Mouse (Mus musculus) limb, embryonic 13.5 days (tissue): ENCODE results near the gene Rsrp1. TPM values are rescaled to one million over a fixed set of nuclear protein-coding genes. Genes with fewer than 3 reads are reported as not detected.

ENCODE experiments used
- ATAC-seq: fragments of 200-750 bp; cut with Nextera tagmentation; 2 replicates; pipeline ENCODE4 v1.8.0; 2017; ENCODE audit warnings: low read depth, moderate number of reproducible peaks, moderate TSS enrichment; ENCODE audit not compliant: low FRiP score
- H3K27ac ChIP-seq: fragments of 300-500 bp; sonication (generic); 2 replicates; pipeline ENCODE4 v1.5.1; 2015; ENCODE audit warnings: inconsistent platforms, mild to moderate bottlenecking, moderate library complexity
- H3K27me3 ChIP-seq: fragments of 300-500 bp; sonication (generic); 2 replicates; pipeline ENCODE4 v1.6.1; 2015; ENCODE audit warnings: mild to moderate bottlenecking, inconsistent platforms
- H3K36me3 ChIP-seq: fragments of 300-500 bp; sonication (generic); 2 replicates; pipeline ENCODE4 v1.6.1; 2015; ENCODE audit warnings: inconsistent platforms, mild to moderate bottlenecking, moderate library complexity
- H3K4me1 ChIP-seq: fragments of 300-500 bp; sonication (generic); 2 replicates; pipeline ENCODE4 v1.6.1; 2015; ENCODE audit warnings: inconsistent platforms
- H3K4me2 ChIP-seq: fragments of 300-500 bp; sonication (generic); replicated peaks from 2 replicates; pipeline ENCODE4 v1.6.1; 2015; ENCODE audit warnings: inconsistent platforms, mild to moderate bottlenecking, moderate library complexity
- H3K4me3 ChIP-seq: fragments of 300-500 bp; sonication (generic); 2 replicates; pipeline ENCODE4 v1.5.1; 2015; ENCODE audit warnings: moderate library complexity, mild to moderate bottlenecking, inconsistent platforms
- H3K9ac ChIP-seq: fragments of 300-500 bp; sonication (generic); 2 replicates; pipeline ENCODE4 v1.6.1; 2015; ENCODE audit warnings: mild to moderate bottlenecking, inconsistent platforms
- H3K9me3 ChIP-seq: fragments of 300-500 bp; sonication (generic); 2 replicates; pipeline ENCODE4 v1.6.1; 2016; ENCODE audit warnings: inconsistent platforms
- WGBS: fragments of 180-500 bp; shearing (Covaris S2); methylation state at CpG from one replicate; pipeline ENCODE4 v1.1.7; 2015; 5-methylcytosine and 5-hydroxymethylcytosine counted together
- polyA plus RNA-seq: library from polyadenylated mRNA; unstranded; fragments of >200 nt; fragmentation: Nextera tagmentation; extraction: Ambion mirVana; gene quantifications from 2 replicates; pipeline ENCODE4 v1.2.1, GENCODE M21; 2015

Rsrp1 gene
- polyA plus RNA-seq, 1 experiment from 2014 or later = 523 TPM

GRCm38 (mm10) chr4:134924019-134924741 lies 788 bp downstream of the Rsrp1 start:
- under 1% methylated on average over 75 of the region's 75 CpGs for WGBS
- peak overlapping the region; percentile 81 for H3K4me3 ChIP-seq
- ATAC-seq = peak; percentile 26

GRCm38 (mm10) chr4:134925206-134925605 lies 1.8 kb downstream of the Rsrp1 start:
- no peaks in the 10 kb centered on the region for H3K9me3 ChIP-seq
- no peak overlapping the region for H3K27ac ChIP-seq
- H3K9ac ChIP-seq = peak overlapping the region; percentile 62
- H3K36me3 ChIP-seq = peaks cover 35% of the 10 kb centered on the region
- peak overlapping the region; percentile 74 for H3K4me2 ChIP-seq
- no peaks in the 10 kb centered on the region for H3K27me3 ChIP-seq
- no peak for ATAC-seq
- H3K4me1 ChIP-seq = peaks cover 16% of the 10 kb centered on the region
- peak overlapping the region; percentile 81 for H3K4me3 ChIP-seq
- WGBS = 73% methylated on average over 8 of the region's 8 CpGs

More at GRCm38 (mm10) chr4:134924019-134924741, 788 bp downstream of the Rsrp1 start:
- peak overlapping the region; percentile 74 for H3K4me2 ChIP-seq
- H3K9ac ChIP-seq = peak overlapping the region; percentile 98
- H3K27me3 ChIP-seq = no peaks in the 10 kb centered on the region
- H3K4me1 ChIP-seq = peaks cover 14% of the 10 kb centered on the region
- H3K27ac ChIP-seq = peak overlapping the region; percentile 94
- H3K9me3 ChIP-seq = no peaks in the 10 kb centered on the region
- peaks cover 35% of the 10 kb centered on the region for H3K36me3 ChIP-seq

- Histone ChIP-seq H3K27me3 (no peaks in the 10 kb centered on the region), H3K27ac (no peak overlapping the region), H3K4me2 (no peak overlapping the region), H3K9me3 (no peaks in the 10 kb centered on the region), H3K36me3 (peaks cover 43% of the 10 kb centered on the region), H3K4me3 (no peak overlapping the region), H3K4me1 (peaks cover 28% of the 10 kb centered on the region), H3K9ac (no peak overlapping the region)
- 71% methylated on average over 5 of the region's 5 CpGs for WGBS
- ATAC-seq = no peak
These were observed 4.5 kb downstream of the Rsrp1 start for GRCm38 (mm10) chr4:134927815-134928463.

- Histone ChIP-seq H3K27ac (no peak overlapping the region), H3K4me3 (no peak overlapping the region), H3K4me2 (no peak overlapping the region), H3K4me1 (peaks cover 28% of the 10 kb centered on the region), H3K9me3 (no peaks in the 10 kb centered on the region), H3K9ac (no peak overlapping the region), H3K36me3 (peaks cover 48% of the 10 kb centered on the region), H3K27me3 (no peaks in the 10 kb centered on the region)
- 93% methylated on average over 1 of the region's 1 CpGs for WGBS
- no peak for ATAC-seq
These were observed 5.1 kb downstream of the Rsrp1 start for GRCm38 (mm10) chr4:134928464-134928836.

DNA sequence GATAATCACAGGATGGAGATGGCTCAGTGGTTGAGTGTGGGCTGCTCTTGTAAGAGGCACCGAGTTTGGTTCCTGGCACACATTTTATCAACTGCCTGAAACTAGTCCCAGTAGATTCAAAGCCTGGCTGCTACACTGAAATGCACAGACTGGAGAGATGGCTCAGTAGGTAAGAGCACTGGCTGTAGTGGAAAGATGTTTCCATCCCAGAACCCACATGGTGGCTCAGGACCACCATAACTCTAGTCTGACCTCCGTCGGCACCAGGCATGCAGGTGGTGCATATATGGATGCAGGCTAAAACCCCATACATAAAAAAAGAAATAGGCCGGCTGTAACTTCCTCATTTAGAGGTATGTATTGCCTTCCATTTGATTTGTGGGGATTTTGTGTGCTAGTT lies 6.1 kb downstream of the Rsrp1 start:
- peaks cover 28% of the 10 kb centered on the region for H3K4me1 ChIP-seq
- no peaks in the 10 kb centered on the region for H3K9me3 ChIP-seq
- H3K9ac ChIP-seq = no peak overlapping the region
- no peak overlapping the region for H3K27ac ChIP-seq
- 83% methylated on average over 4 of the region's 4 CpGs for WGBS
- no peaks in the 10 kb centered on the region for H3K27me3 ChIP-seq
- H3K4me2 ChIP-seq = no peak overlapping the region
- H3K4me3 ChIP-seq = no peak overlapping the region
- peaks cover 59% of the 10 kb centered on the region for H3K36me3 ChIP-seq
- no peak for ATAC-seq

GRCm38 (mm10) chr4:134930190-134930589 lies 6.8 kb downstream of the Rsrp1 start:
- no peaks in the 10 kb centered on the region for H3K27me3 ChIP-seq
- peaks cover 65% of the 10 kb centered on the region for H3K36me3 ChIP-seq
- WGBS = 30% methylated on average over 9 of the region's 9 CpGs
- H3K4me1 ChIP-seq = peaks cover 26% of the 10 kb centered on the region
- peak overlapping the region; percentile 98 for H3K4me3 ChIP-seq
- peak overlapping the region; percentile 91 for H3K4me2 ChIP-seq
- no peak overlapping the region for H3K9ac ChIP-seq
- 0 out of 2 replicates have a peak overlapping the region, but pooled peaks have one; percentile 10 for H3K27ac ChIP-seq
- no peak for ATAC-seq
- no peaks in the 10 kb centered on the region for H3K9me3 ChIP-seq

GRCm38 (mm10) chr4:134930684-134931481 lies 7.5 kb downstream of the Rsrp1 start, which contains the start of gene Syf2:
Gene Syf2, plus strand, starts transcription at chr4:134930898.
- Histone ChIP-seq H3K27me3 (no peaks in the 10 kb centered on the region), H3K27ac (peak within 1 kb of the TSS; percentile 55), H3K9ac (peak within 1 kb of the TSS; percentile 82), H3K4me3 (peak within 1 kb of the TSS; percentile 98), H3K36me3 (peaks cover 65% of the 10 kb centered on the region), H3K4me1 (peaks cover 19% of the 10 kb centered on the region), H3K9me3 (no peaks in the 10 kb centered on the region), H3K4me2 (peak within 1 kb of the TSS; percentile 91)
- under 1% methylated on average over 68 of the region's 68 CpGs for WGBS
- ATAC-seq = peak; percentile 97

- ATAC-seq = peak; percentile 44; the same call in 1 of the 2 replicates
- no peak overlapping the region for H3K4me3 ChIP-seq
- H3K36me3 ChIP-seq = peaks cover 51% of the 10 kb centered on the region
- no peak overlapping the region for H3K27ac ChIP-seq
- H3K4me1 ChIP-seq = no peaks in the 10 kb centered on the region
- peaks cover 16% of the 10 kb centered on the region for H3K27me3 ChIP-seq
- no peak overlapping the region for H3K9ac ChIP-seq
- no peak overlapping the region for H3K4me2 ChIP-seq
- no peaks in the 10 kb centered on the region for H3K9me3 ChIP-seq
- 62% methylated on average over 17 of the region's 17 CpGs for WGBS
These were observed 14.1 kb downstream of the Rsrp1 start for GRCm38 (mm10) chr4:134937240-134938176.

- WGBS = 43% methylated on average over 9 of the region's 9 CpGs
- Histone ChIP-seq H3K27me3 (peaks cover 40% of the 10 kb centered on the region), H3K9ac (no peak overlapping the region), H3K4me3 (0 out of 2 replicates have a peak overlapping the region, but pooled peaks have one; percentile 3), H3K4me1 (peaks cover 6% of the 10 kb centered on the region), H3K4me2 (peak overlapping the region; percentile 35), H3K36me3 (peaks cover 27% of the 10 kb centered on the region), H3K27ac (no peak overlapping the region), H3K9me3 (no peaks in the 10 kb centered on the region)
- ATAC-seq = no peak
These were observed 16.5 kb downstream of the Rsrp1 start for GRCm38 (mm10) chr4:134939900-134940299.

- Histone ChIP-seq H3K9me3 (no peaks in the 10 kb centered on the region), H3K36me3 (no peaks in the 10 kb centered on the region), H3K4me2 (no peak overlapping the region), H3K4me1 (peaks cover 15% of the 10 kb centered on the region), H3K4me3 (no peak overlapping the region), H3K9ac (peak overlapping the region; percentile 40; the same call in 1 of the 2 replicates), H3K27ac (no peak overlapping the region), H3K27me3 (peaks cover 48% of the 10 kb centered on the region)
- 35% methylated on average over 27 of the region's 27 CpGs for WGBS
- ATAC-seq = 0 out of 2 replicates have a peak, but pooled peaks have one; percentile 61
These were observed 20.6 kb downstream of the Rsrp1 start for GRCm38 (mm10) chr4:134943758-134944538.
